Mouse (Mus musculus) midbrain, embryonic 14.5 days (tissue): ENCODE data around the gene Cdc5l. TPM values are rescaled to one million over a fixed set of nuclear protein-coding genes. Genes with fewer than 3 reads are reported as not detected.
A peak's percentile ranks its signal among the peaks of the same experiment; 100 is the strongest.

Experiments
- ATAC-seq: fragments of 200-750 bp; cut with Nextera tagmentation; 2 replicates; pipeline ENCODE4 v1.8.0; 2017; ENCODE audit warnings: moderate number of reproducible peaks, moderate library complexity; ENCODE audit not compliant: low FRiP score, low TSS enrichment
- DNase-seq: peaks from one replicate; pipeline ENCODE4 v3.0.0-alpha.2; 2015
- H3K27ac ChIP-seq: fragments of 300-500 bp; sonication (generic); replicated peaks from 2 replicates; pipeline ENCODE4 v1.5.1; 2014; ENCODE audit warnings: mild to moderate bottlenecking, low read depth, low read length, moderate library complexity
- H3K27me3 ChIP-seq: fragments of 300-500 bp; sonication (generic); 2 replicates; pipeline ENCODE4 v1.6.1; 2014; ENCODE audit warnings: low read length, control low read depth, mixed read lengths; ENCODE audit not compliant: control insufficient read depth, insufficient read depth
- H3K36me3 ChIP-seq: fragments of 300-500 bp; sonication (generic); 2 replicates; pipeline ENCODE4 v1.6.1; 2014; ENCODE audit warnings: low read length, control low read depth; ENCODE audit not compliant: control insufficient read depth, insufficient read depth
- H3K4me1 ChIP-seq: fragments of 300-500 bp; sonication (generic); 2 replicates; pipeline ENCODE4 v1.6.1; 2014; ENCODE audit warnings: mild to moderate bottlenecking, antibody characterized with exemption, low read length, control low read depth; ENCODE audit not compliant: control insufficient read depth, insufficient read depth
- H3K4me2 ChIP-seq: fragments of 300-500 bp; sonication (generic); 2 replicates; pipeline ENCODE4 v1.6.1; 2014; ENCODE audit warnings: mild to moderate bottlenecking, low read length, moderate library complexity
- H3K4me3 ChIP-seq: fragments of 300-500 bp; sonication (generic); replicated peaks from 2 replicates; pipeline ENCODE4 v1.5.1; 2014; ENCODE audit warnings: low read depth, low read length
- H3K9ac ChIP-seq: fragments of 300-500 bp; sonication (generic); replicated peaks from 2 replicates; pipeline ENCODE4 v1.6.1; 2014; ENCODE audit warnings: mild to moderate bottlenecking, low read length, moderate library complexity
- H3K9me3 ChIP-seq: fragments of 300-500 bp; sonication (generic); 2 replicates; pipeline ENCODE4 v1.6.1; 2016; ENCODE audit warnings: low read length, control low read depth, mixed read lengths; ENCODE audit not compliant: control insufficient read depth
- WGBS: fragments of 180-500 bp; shearing (Covaris S2); extraction: QIAGEN DNeasy Blood & Tissue Kit; methylation state at CpG from one replicate; pipeline ENCODE4 v1.1.7; 2014; 5-methylcytosine and 5-hydroxymethylcytosine counted together
- polyA plus RNA-seq: library from polyadenylated mRNA; unstranded; fragments of >200 nt; fragmentation: Nextera tagmentation; extraction: Ambion mirVana; gene quantifications from 2 replicates; pipeline ENCODE4 v1.2.1, GENCODE M21; 2014

Gene Cdc5l
- polyA plus RNA-seq, 1 experiment from 2014 or later, result 69.9 TPM

DNA sequence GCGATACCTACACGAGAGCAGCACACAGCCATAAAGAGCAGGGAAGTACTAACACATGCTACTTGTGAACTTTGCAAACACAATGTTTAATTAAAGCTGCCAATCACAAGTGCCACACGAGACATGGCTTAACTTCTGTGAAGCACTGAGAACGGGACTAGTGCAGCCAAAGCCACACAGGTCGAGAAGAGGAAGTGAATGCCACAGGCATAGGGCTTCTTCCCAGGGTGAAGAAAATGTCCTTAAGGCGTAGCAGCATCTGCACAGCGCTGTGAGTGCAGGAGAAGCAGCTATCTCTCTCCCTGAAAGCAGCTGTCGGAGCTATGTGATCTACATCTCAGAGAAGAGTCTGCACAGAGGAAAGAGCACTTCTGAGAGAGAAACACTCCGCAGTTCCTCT lies 38.9 kb downstream of the Cdc5l start:
- DNase-seq (no peak), ATAC-seq (no peak)
- Histone ChIP-seq H3K9ac (no peak overlapping the region), H3K27me3 (no peaks in the 10 kb centered on the region), H3K27ac (no peak overlapping the region), H3K4me3 (no peak overlapping the region), H3K9me3 (no peaks in the 10 kb centered on the region), H3K4me2 (no peak overlapping the region), H3K36me3 (peaks cover 46% of the 10 kb centered on the region), H3K4me1 (no peaks in the 10 kb centered on the region)
- WGBS, result 77% methylated on average over 9 of the region's 9 CpGs

DNA sequence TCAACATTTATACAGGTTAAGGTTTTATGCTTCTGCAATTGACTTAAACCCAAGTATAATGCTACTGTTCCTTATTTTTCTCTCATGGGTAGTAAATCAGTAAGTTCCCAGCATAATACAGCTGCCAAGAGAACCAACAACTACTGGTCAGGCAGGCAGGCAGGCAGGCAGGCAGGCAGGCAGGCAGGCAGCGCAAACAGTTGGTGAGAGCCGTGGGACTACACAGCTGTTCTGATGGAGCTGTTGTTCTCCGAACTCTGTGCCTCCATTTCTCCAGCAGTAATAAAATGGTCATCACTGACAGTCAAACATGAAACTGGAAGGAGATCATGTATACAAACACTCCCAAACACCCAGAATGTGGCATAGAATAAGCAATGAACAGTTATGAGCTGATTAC lies 39.8 kb downstream of the Cdc5l start:
- no peak overlapping the region for H3K9ac ChIP-seq
- DNase-seq (no peak), ATAC-seq (no peak)
- H3K4me2 ChIP-seq, result no peak overlapping the region
- H3K27me3 ChIP-seq, result no peaks in the 10 kb centered on the region
- peaks cover 41% of the 10 kb centered on the region for H3K36me3 ChIP-seq
- no peaks in the 10 kb centered on the region for H3K9me3 ChIP-seq
- H3K4me3 ChIP-seq, result no peak overlapping the region
- no peak overlapping the region for H3K27ac ChIP-seq
- H3K4me1 ChIP-seq, result no peaks in the 10 kb centered on the region
- WGBS, result 93% methylated on average over 3 of the region's 3 CpGs

DNA sequence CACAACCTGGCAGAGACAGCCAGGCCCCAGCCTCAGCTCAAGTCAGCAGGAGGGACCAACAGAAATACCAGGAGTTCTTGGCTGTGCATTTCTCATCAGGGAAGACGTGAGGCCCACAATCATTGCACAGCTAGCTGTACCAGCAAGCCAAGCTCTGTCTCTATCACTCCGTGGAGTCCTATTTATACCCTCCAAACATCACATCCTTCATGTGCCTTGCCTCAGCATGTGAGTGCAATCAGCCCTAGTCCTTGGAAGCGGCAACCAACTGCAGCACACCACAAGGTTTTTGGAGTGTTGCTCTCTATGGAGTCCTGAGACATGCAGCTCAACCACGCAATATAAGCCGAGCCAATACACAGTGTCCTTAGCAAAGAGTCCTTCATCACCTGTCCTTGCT lies 43.6 kb downstream of the Cdc5l start:
- no peak overlapping the region for H3K27ac ChIP-seq
- H3K4me3 ChIP-seq, result no peak overlapping the region
- no peak overlapping the region for H3K4me2 ChIP-seq
- no peaks in the 10 kb centered on the region for H3K27me3 ChIP-seq
- ATAC-seq (no peak), DNase-seq (no peak)
- no peaks in the 10 kb centered on the region for H3K9me3 ChIP-seq
- no peak overlapping the region for H3K9ac ChIP-seq
- no peaks in the 10 kb centered on the region for H3K4me1 ChIP-seq
- H3K36me3 ChIP-seq, result peaks cover 58% of the 10 kb centered on the region
- 96% methylated on average over 5 of the region's 5 CpGs for WGBS

DNA sequence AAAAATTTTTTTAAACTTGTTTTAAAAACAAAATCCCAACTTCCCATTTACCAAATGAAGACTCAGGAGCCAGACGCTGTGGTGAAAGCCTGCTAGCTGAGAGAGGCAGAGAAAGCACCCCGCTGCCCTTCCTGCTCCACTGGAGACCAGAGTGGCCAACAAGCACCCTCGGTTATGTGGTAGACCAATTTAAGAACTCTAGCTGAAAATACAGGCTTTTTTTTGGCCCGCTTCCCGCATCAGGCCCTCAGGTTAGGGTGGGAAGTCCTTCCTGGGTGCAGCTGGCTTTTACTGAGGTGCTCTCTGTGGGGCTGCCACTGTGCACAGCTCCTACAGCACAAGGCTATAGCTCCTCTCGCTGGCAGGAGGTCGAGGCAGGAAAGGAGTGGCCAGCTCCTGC lies 46.6 kb downstream of the Cdc5l start:
- Histone ChIP-seq H3K27me3 (no peaks in the 10 kb centered on the region), H3K4me1 (no peaks in the 10 kb centered on the region), H3K27ac (no peak overlapping the region), H3K9ac (no peak overlapping the region), H3K4me2 (no peak overlapping the region), H3K36me3 (peaks cover 39% of the 10 kb centered on the region), H3K4me3 (no peak overlapping the region), H3K9me3 (no peaks in the 10 kb centered on the region)
- DNase-seq, result no peak
- WGBS, result 87% methylated on average over 7 of the region's 7 CpGs
- ATAC-seq, result no peak

DNA sequence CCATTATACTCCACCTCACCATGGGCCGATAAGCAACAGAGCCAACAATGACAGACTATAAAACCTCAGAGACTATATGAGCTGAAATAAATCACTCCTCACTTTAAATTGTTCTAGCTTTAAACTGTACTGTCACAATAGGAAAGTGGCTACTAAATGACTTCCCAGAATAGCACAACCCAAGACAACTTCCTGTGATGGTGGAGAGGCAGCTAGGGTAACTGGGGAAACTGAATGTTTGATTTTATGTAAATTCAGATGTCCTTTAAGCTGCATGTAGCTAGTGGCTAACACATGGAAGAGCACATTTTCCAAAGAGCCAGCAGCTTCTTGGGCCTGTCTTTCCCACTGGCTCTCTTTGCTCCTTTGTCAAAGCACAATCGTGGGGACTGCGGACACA lies 50.2 kb downstream of the Cdc5l start:
- Histone ChIP-seq H3K27me3 (no peaks in the 10 kb centered on the region), H3K4me2 (no peak overlapping the region), H3K9ac (no peak overlapping the region), H3K4me1 (no peaks in the 10 kb centered on the region), H3K4me3 (no peak overlapping the region), H3K9me3 (no peaks in the 10 kb centered on the region), H3K27ac (no peak overlapping the region), H3K36me3 (peaks cover 12% of the 10 kb centered on the region; the same call in 1 of the 2 replicates)
- DNase-seq (no peak), ATAC-seq (no peak)
- 96% methylated on average over 3 of the region's 3 CpGs for WGBS

DNA sequence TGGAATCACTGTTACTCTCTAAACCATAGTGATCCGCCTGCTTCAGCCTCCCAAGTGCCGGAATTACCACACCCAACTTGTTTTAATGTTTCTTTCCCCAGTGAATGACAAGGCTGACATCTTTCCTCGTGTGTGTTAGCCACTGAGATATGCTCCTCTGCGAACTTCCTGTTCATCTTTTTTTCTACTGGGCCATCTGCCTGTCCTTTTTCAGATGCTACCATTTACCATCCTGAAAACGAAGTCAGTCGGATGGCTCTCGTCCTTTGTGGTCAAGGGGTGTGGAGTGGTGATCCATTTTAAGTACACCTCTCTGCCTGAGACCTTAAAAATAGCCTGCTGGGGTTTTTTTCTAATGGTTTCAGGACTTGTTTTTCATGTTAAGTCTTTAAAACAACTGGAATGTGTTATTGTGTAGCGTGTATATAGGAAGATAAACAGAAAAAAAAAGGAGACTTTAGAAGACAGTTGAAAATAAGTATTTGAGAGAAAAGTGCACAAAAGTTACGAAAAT lies 54.2 kb downstream of the Cdc5l start:
- Histone ChIP-seq H3K27ac (no peak overlapping the region), H3K4me3 (no peak overlapping the region), H3K4me2 (no peak overlapping the region), H3K9ac (no peak overlapping the region), H3K4me1 (no peaks in the 10 kb centered on the region), H3K36me3 (no peaks in the 10 kb centered on the region), H3K9me3 (no peaks in the 10 kb centered on the region), H3K27me3 (no peaks in the 10 kb centered on the region)
- 93% methylated on average over 9 of the region's 9 CpGs for WGBS
- DNase-seq (no peak), ATAC-seq (no peak)

DNA sequence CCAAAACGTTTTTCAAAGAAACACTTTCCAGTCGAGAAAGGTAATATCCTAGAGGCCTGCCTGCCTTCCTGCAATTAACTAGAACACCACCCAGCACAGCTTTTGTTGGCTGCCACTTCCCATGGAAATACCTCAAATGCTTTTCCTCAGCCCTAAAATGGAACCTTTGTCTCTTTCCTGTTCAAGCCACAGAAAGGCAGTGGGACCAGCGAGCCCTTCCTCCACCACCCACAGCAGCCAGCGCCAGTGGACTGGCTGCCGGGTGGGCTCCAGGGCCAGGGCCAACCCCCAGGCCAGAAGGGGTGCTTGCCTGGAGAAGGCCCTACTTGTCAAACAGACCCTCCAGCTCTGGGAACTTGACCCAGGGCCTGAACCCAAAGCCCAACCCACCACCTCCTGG lies 56.2 kb downstream of the Cdc5l start:
- Histone ChIP-seq H3K27ac (no peak overlapping the region), H3K4me1 (no peaks in the 10 kb centered on the region), H3K9ac (no peak overlapping the region), H3K9me3 (no peaks in the 10 kb centered on the region), H3K4me3 (no peak overlapping the region), H3K36me3 (no peaks in the 10 kb centered on the region), H3K27me3 (no peaks in the 10 kb centered on the region), H3K4me2 (no peak overlapping the region)
- no peak for DNase-seq
- no peak for ATAC-seq
- WGBS, result 65% methylated on average over 5 of the region's 5 CpGs

DNA sequence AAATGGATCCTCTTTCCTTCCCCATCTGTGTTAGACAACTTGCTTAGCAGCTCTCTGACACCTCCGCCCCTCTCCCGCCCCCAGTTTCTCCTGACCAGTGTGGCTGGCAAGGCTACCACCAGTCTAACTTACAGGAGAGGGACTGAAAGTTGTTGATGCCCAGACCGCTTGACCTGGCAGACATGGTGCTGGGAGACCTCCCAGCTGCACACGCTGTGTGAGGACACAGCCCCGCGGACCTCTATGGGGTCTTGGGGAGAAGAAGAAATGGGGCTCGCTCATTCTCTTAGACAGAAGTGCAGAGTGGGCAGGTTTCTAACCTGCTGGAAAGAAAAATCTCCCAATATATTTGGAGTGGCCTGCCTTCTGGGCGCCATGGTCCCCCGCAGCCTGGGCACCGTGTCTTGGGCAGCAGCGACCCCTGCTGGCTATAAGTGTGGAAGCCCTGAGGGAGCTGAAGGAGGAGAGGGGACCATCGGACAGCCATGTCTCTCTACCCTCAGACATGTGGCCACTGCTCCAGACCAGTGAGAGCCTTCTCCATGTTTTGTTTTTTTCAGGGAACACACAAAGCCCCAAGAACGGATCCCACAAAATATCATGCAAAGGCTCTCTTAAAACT lies 59.4 kb downstream of the Cdc5l start:
- Histone ChIP-seq H3K4me2 (peak overlapping the region; percentile 30; the same call in 1 of the 2 replicates), H3K4me1 (no peaks in the 10 kb centered on the region), H3K27me3 (no peaks in the 10 kb centered on the region), H3K36me3 (no peaks in the 10 kb centered on the region), H3K27ac (no peak overlapping the region), H3K9me3 (no peaks in the 10 kb centered on the region), H3K9ac (no peak overlapping the region; the same call in 1 of the 2 replicates), H3K4me3 (no peak overlapping the region)
- ATAC-seq, result peak; percentile 67; the same call in 1 of the 2 replicates
- 29% methylated on average over 13 of the region's 13 CpGs for WGBS
- peak; percentile 89 for DNase-seq

DNA sequence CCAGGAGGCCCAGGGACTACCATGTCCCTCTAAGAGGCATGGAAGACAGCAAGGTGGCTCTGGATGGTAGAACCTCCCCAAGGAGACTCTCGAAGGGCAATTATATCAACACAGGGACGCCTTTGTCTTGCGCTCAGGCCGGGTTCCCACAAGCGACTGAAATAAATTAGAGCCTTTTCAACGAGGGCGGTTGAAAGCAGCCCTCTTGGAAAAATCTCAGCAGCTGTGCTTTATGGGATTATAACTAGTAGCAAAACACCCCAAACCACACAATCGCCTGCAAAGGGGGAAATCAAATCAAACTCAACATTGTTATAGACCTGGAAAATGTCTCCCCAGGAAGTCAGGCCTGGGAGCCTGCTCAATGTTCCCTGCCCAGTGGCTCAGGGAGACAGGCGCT lies 62.5 kb downstream of the Cdc5l start:
- Histone ChIP-seq H3K9ac (no peak overlapping the region), H3K27me3 (no peaks in the 10 kb centered on the region), H3K4me2 (no peak overlapping the region), H3K4me1 (no peaks in the 10 kb centered on the region), H3K27ac (no peak overlapping the region), H3K4me3 (no peak overlapping the region), H3K36me3 (no peaks in the 10 kb centered on the region), H3K9me3 (no peaks in the 10 kb centered on the region)
- ATAC-seq (no peak), DNase-seq (no peak)
- 40% methylated on average over 9 of the region's 9 CpGs for WGBS
